Mouse (Mus musculus): ENCODE measurements at regions not wholly inside any gene's neighbourhood (a gene's known extent, or its start where the extent isn't known, plus 50 kb on each side); places are given as distances from the start of the nearest gene placed in this dataset.

DNA sequence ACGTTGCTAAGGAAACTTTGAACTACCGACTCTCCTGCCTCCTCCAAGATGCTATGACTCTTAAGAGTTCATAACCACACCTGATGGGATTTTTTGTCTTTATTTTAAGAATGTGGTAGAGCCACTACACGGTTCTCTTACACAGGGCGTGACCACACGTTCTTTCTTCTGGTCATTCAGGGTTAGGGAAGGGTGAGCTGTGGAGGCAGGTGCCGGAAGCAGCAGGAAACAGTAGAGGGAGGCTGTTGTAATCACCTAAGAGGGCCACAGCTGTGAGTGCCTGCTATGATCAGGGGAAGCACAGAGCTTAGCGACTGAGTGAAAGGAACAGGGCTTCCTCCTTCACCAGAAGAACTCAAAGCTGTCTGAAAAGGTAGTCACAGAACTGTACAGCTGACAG is 50.6 kb upstream of the Larp1 start:
- peak; percentile 75 for DNase-seq (ENCODE audit: low read depth)

DNA sequence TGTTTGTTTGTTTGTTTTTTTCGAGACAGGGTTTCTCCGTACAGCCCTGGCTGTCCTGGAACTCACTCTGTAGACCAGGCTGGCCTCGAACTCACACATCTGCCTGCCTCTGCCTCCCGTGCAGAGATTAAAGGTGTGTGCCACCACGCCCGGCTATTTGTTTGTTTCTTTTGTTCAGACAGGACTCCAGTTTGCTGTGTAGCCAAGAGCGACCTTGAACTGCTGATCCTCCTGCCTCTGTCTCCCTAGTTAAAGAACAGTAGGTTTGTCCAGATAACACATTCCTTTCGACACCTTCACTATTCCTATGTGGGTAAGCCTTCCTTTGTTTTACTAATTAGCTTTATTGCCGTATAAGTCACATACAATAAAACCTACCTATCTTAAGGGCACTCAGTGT is 52.0 kb upstream of the Larp1 start:
- DNase-seq (ENCODE audit: low read depth): no peak

- DNase-seq (ENCODE audit: low read depth): no peak
Measured at GRCm38 (mm10) chr11:57956076-57956475, 52.8 kb upstream of the Larp1 start.

- no peak for DNase-seq (ENCODE audit: low read depth)
Measured at GRCm38 (mm10) chr11:57955476-57955875, 53.4 kb upstream of the Larp1 start.

GRCm38 (mm10) chr11:57954510-57955184 is 54.2 kb upstream of the Larp1 start:
- peak; percentile 71 for DNase-seq (ENCODE audit: low read depth)

DNA sequence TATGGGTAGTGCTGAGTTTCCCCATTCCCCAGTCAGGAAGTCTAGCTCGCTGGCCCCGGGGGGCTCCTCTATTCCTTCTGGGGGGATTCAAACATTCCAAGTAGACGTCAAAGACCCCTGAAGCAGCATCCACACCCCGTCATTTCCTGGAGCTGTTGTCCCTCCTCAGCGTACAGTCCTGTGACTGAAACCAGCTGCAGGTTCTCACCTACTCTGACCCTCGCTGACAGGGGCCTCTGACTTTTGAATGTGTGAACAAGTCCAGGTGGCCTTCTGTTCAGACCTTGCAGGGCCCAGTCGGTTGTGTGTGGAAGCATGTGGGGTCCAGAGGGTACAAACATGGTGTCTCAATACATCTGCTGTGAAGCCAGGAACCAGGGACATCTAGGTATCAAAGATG is 55.2 kb upstream of the Larp1 start:
- peak; percentile 41 for DNase-seq (ENCODE audit: low read depth)

DNA sequence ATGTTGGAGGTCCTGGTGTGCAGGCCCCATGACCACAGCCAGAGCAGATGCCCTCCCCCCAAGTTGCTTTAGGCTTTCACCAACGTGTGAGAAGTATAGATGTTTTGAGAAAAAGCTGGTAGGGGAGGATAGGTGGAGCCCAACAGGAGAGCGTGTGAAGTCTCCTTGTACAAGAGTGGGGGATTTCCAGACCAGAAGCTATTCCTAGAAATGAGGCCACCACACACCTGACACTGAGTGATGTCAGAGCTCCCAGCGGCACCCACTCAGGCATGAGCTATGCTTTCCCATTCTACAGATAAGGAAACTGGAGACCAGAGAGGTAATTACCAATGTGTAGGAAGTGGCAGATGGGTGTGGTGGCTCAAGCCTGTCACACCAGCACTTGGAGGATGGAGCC is 56.2 kb upstream of the Larp1 start:
- peak; percentile 89 for DNase-seq (ENCODE audit: low read depth)

GRCm38 (mm10) chr11:57951541-57952326 is 57.1 kb upstream of the Larp1 start:
- DNase-seq (ENCODE audit: low read depth): peak; percentile 87

GRCm38 (mm10) chr11:57950989-57951388 is 57.9 kb upstream of the Larp1 start:
- peak; percentile 93 for DNase-seq (ENCODE audit: low read depth)

DNA sequence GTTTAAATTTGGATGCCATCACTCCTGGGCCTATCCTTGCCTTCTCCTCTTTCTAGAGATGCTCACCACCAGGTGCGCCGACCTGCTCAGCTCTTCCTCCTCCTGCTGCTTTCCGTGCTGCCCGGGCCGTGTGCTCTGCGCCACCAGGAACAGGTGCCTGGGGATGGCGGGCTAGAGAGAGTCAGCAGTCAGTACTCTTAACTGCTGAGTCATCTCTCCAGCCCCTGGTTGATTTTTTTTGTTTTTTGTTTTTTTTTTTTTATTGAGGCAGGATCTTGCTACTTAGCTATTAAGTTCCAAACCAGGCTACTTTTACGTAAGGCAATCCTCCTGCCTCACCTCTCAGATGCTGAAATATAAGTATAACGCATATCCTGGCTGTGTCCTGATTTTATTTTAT is 59.8 kb upstream of the Larp1 start:
- DNase-seq (ENCODE audit: low read depth): no peak

- no peak for DNase-seq (ENCODE audit: low read depth)
Measured at GRCm38 (mm10) chr11:57947347-57947746, 61.5 kb upstream of the Larp1 start.

DNA sequence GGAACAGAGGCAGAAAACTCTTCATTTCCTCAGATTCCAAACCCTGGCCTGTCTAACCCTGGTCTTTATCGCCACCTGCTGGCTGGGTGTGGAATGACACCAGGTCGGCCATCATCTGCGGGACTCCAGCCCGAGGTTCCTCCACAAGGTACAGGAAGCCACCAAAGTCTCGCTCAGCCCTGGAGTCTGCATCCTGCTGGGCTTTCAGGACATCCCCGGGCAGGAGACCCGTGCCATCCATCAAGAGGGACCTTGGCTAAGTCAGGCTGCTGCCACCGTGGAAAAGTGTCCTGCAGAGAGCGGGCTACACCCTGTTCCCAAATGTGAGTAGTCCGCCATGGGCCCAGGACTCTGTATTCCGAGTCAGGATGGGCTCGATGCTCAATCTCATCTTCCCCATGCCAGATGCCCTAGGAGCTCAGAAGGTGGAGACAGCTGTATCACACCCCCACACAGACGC is 74.4 kb upstream of the Larp1 start:
- peak; percentile 91 for DNase-seq (ENCODE audit: low read depth)

DNA sequence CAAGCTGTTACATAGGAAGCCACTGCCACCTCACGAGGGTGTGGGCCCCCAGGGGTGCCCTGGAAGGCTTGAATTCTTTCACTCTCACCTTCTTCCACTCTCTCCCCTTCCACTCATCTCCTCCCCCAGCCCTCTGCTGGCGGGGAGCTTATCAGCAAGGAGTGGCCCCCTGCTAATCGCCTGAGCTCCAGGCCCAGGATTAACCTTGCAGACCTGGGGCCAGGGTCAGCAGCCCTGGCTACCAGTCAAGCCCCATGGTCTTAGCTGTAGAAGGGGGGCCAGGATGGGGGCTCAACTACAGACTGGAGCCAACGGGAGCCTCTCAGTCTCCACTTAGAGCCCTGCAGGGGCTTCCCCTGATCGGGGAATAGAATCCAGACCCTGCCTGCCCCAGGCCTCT is 75.8 kb upstream of the Larp1 start:
- no peak for DNase-seq (ENCODE audit: low read depth)

DNA sequence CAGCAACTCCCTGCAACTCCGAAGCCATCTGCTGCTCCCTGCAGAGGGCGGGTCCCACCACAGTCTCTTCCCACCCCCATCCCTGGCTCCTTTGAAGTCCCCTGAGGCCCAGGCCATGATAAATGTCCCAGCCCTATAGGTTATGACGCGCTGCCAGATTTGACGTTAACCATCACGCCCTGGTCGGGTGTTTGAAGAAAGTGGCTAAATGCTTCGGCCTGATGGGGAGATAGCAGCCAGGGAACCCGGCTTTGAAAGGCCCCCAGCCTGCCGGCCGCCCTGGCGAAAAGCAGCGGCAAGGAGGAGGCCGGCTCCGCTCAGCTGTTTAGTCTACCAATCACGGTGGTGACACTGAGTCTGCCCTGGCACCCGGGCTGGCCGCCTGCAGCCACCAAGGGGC is 79.4 kb upstream of the Larp1 start:
- no peak for DNase-seq (ENCODE audit: low read depth)

- DNase-seq (ENCODE audit: low read depth): peak; percentile 42
Measured at GRCm38 (mm10) chr11:57920263-57920662, 87.6 kb upstream of the Hand1 start.

DNA sequence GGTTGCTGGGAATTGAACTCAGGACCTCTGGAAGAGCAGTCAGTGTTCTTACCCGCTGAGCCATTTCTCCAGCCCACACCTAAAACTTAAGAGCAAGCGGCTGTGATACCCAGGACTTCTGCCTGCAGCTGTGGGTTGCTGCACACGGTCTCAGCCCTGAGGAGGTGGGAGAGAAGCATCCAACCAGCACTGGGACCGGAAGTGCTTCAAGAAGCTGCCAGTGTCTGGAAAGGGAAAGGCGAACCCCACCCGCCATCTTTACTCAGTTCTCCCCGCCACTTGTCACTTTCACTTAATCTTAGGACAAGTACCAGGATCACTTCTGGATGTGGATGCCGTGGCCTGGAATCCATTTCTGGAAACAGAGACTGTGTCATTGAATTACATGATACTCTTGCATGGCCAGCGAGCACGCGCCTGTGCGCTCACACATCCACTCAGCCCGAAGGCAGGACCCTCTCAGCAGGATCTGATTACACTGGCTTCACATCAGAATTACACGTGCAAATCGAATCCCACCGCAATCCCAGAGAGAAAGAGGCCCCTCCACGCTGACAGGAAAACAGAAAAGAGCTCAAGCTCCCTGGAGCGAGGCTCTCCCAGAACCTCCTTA is 85.9 kb upstream of the Hand1 start:
- DNase-seq (ENCODE audit: low read depth): no peak

GRCm38 (mm10) chr11:57917974-57918373 is 85.4 kb upstream of the Hand1 start:
- no peak for DNase-seq (ENCODE audit: low read depth)

- no peak for DNase-seq (ENCODE audit: low read depth)
Measured at GRCm38 (mm10) chr11:57916016-57916415, 83.4 kb upstream of the Hand1 start.

GRCm38 (mm10) chr11:57913801-57914560 is 81.4 kb upstream of the Hand1 start:
- DNase-seq (ENCODE audit: low read depth): no peak

- no peak for DNase-seq (ENCODE audit: low read depth)
Measured at GRCm38 (mm10) chr11:57913020-57913699, 80.5 kb upstream of the Hand1 start.

- peak; percentile 29 for DNase-seq (ENCODE audit: low read depth)
Measured at GRCm38 (mm10) chr11:57911698-57912283, 79.2 kb upstream of the Hand1 start.

Measured in induced T-regulatory cell, adult 2 months (primary cell).